Mouse (Mus musculus) spleen, adult 2 months (tissue): Measurements from ENCODE around the gene Rap1gap2. TPM values are rescaled to one million over a fixed set of nuclear protein-coding genes. Genes with fewer than 3 reads are reported as not detected.

ENCODE experiments used
- DNase-seq, 2 experiments: peaks; one replicate each; pipeline versions ENCODE4 v3.0.0 to v3.0.0-alpha.2; 2012 to 2021; ENCODE audit warnings: low spot score in 2 of 2, low read depth in 1 of 2
- H3K27ac ChIP-seq: fragments of 200-500 bp; 2 replicates; pipeline ENCODE4 v1.5.1; 2012; ENCODE audit warnings: low read length, inconsistent platforms; ENCODE audit not compliant: insufficient read depth
- H3K27me3 ChIP-seq: fragments of 200-500 bp; 2 replicates; pipeline ENCODE4 v1.6.1; 2012; ENCODE audit warnings: mild to moderate bottlenecking, moderate library complexity, low read length, inconsistent platforms; ENCODE audit not compliant: control insufficient read depth, insufficient read depth
- H3K36me3 ChIP-seq: fragments of 200-500 bp; 2 replicates; pipeline ENCODE4 v1.6.1; 2012; ENCODE audit warnings: mild to moderate bottlenecking, low read length, inconsistent platforms; ENCODE audit not compliant: control insufficient read depth, insufficient read depth
- H3K4me1 ChIP-seq: fragments of 200-500 bp; 2 replicates; pipeline ENCODE4 v1.6.1; 2011; ENCODE audit warnings: inconsistent platforms; ENCODE audit not compliant: control insufficient read depth, insufficient read depth, insufficient read length
- H3K4me3 ChIP-seq: fragments of 200-500 bp; 2 replicates; pipeline ENCODE4 v1.5.1; 2011; ENCODE audit warnings: mild to moderate bottlenecking, inconsistent platforms; ENCODE audit not compliant: insufficient read depth, insufficient read length; ENCODE audit errors: extremely low read depth
- CTCF ChIP-seq: fragments of 200-500 bp; IDR thresholded peaks from 2 replicates; pipeline ENCODE4 v1.5.1; 2011; ENCODE audit warnings: mild to moderate bottlenecking, inconsistent platforms; ENCODE audit not compliant: insufficient read depth, insufficient read length, insufficient replicate concordance; ENCODE audit errors: extremely low read depth
- POLR2A ChIP-seq: fragments of 200-500 bp; IDR thresholded peaks from 2 replicates; pipeline ENCODE4 v1.6.1; 2011; ENCODE audit warnings: low read depth, low read length, inconsistent platforms
- WGBS: fragments of 180-500 bp; shearing (Covaris S2); methylation state at CpG from one replicate; pipeline ENCODE4 v1.1.7; 2018; 5-methylcytosine and 5-hydroxymethylcytosine counted together
- polyA plus RNA-seq: library from polyadenylated mRNA; depleted of rRNA; stranded (reverse); fragments of >200 nt; gene quantifications from 2 replicates; pipeline ENCODE4 v1.2.3, GENCODE M21; 2012

Rap1gap2 gene
- polyA plus RNA-seq, 1 experiment: 11.3 TPM

GRCm38 (mm10) chr11:74531725-74532124 is 79.0 kb downstream of the Rap1gap2 start:
- TF ChIP-seq CTCF (no peak), POLR2A (no peak)
- H3K36me3 ChIP-seq: no peaks in the 10 kb centered on the region
- 63% methylated on average over 3 of the region's 3 CpGs for WGBS
- H3K27me3 ChIP-seq: no peaks in the 10 kb centered on the region
- no peak for DNase-seq
- H3K27ac ChIP-seq: no peak overlapping the region
- no peaks in the 10 kb centered on the region; the same call in 1 of the 2 replicates for H3K4me1 ChIP-seq
- H3K4me3 ChIP-seq: no peak overlapping the region

GRCm38 (mm10) chr11:74529803-74530202 is 80.9 kb downstream of the Rap1gap2 start:
- no peak for DNase-seq
- 89% methylated on average over 4 of the region's 4 CpGs for WGBS

GRCm38 (mm10) chr11:74527555-74527954 is 83.2 kb downstream of the Rap1gap2 start:
- TF ChIP-seq CTCF (no peak), POLR2A (no peak)
- no peak overlapping the region for H3K27ac ChIP-seq
- H3K36me3 ChIP-seq: no peaks in the 10 kb centered on the region
- H3K27me3 ChIP-seq: peaks cover 2% of the 10 kb centered on the region
- no peak for DNase-seq
- no peak overlapping the region for H3K4me3 ChIP-seq
- no peaks in the 10 kb centered on the region; the same call in none of the 2 replicates for H3K4me1 ChIP-seq
- 84% methylated on average over 7 of the region's 7 CpGs for WGBS

More at GRCm38 (mm10) chr11:74529803-74530202, 80.9 kb downstream of the Rap1gap2 start:
- Histone ChIP-seq H3K4me3 (no peak overlapping the region), H3K27ac (no peak overlapping the region), H3K4me1 (no peaks in the 10 kb centered on the region; the same call in 1 of the 2 replicates), H3K27me3 (no peaks in the 10 kb centered on the region), H3K36me3 (no peaks in the 10 kb centered on the region)
- no peak for TF ChIP-seq CTCF
- no peak for TF ChIP-seq POLR2A

- WGBS: 22% methylated on average over 18 of the region's 18 CpGs
- peak in 1 of 2 experiments; percentile 17 for DNase-seq
- TF ChIP-seq POLR2A: no peak
- TF ChIP-seq CTCF: peak; percentile 49; the same call in 1 of the 2 replicates
- peaks cover 3% of the 10 kb centered on the region for H3K4me1 ChIP-seq
- no peak overlapping the region for H3K4me3 ChIP-seq
- H3K27me3 ChIP-seq: peaks cover 8% of the 10 kb centered on the region
- no peaks in the 10 kb centered on the region for H3K36me3 ChIP-seq
- H3K27ac ChIP-seq: no peak overlapping the region
These were observed 84.2 kb downstream of the Rap1gap2 start for GRCm38 (mm10) chr11:74526180-74527158.

- TF ChIP-seq POLR2A: no peak
- no peak for TF ChIP-seq CTCF
- DNase-seq: no peak
- Histone ChIP-seq H3K36me3 (no peaks in the 10 kb centered on the region), H3K27ac (no peak overlapping the region), H3K4me3 (no peak overlapping the region), H3K27me3 (peaks cover 8% of the 10 kb centered on the region), H3K4me1 (peaks cover 4% of the 10 kb centered on the region)
- WGBS: 78% methylated on average over 9 of the region's 9 CpGs
These were observed 85.1 kb downstream of the Rap1gap2 start for GRCm38 (mm10) chr11:74525605-74526004.

- H3K4me1 ChIP-seq: peaks cover 4% of the 10 kb centered on the region
- peaks cover 8% of the 10 kb centered on the region for H3K27me3 ChIP-seq
- H3K36me3 ChIP-seq: no peaks in the 10 kb centered on the region
- H3K4me3 ChIP-seq: no peak overlapping the region
- WGBS: 90% methylated on average over 7 of the region's 7 CpGs
- TF ChIP-seq POLR2A: no peak
- TF ChIP-seq CTCF: no peak
- DNase-seq: no peak
- H3K27ac ChIP-seq: no peak overlapping the region
These were observed 85.5 kb downstream of the Rap1gap2 start for GRCm38 (mm10) chr11:74525205-74525604.
